Mouse (Mus musculus) kidney, embryonic 14.5 days (tissue): Measurements from ENCODE around the gene Ttf1. TPM values are rescaled to one million over a fixed set of nuclear protein-coding genes. Genes with fewer than 3 reads are reported as not detected.

Experiments
- ATAC-seq: fragments of 200-750 bp; cut with Nextera tagmentation; 2 replicates; pipeline ENCODE4 v1.8.0; 2017; ENCODE audit warnings: moderate number of reproducible peaks, mild to moderate bottlenecking, moderate TSS enrichment, moderate library complexity; ENCODE audit not compliant: low FRiP score, low TSS enrichment
- H3K27ac ChIP-seq: fragments of 300-500 bp; sonication (generic); 2 replicates; pipeline ENCODE4 v1.5.1; 2014; ENCODE audit warnings: low read depth, mild to moderate bottlenecking, low read length, moderate library complexity, mixed read lengths
- H3K27me3 ChIP-seq: fragments of 300-500 bp; sonication (generic); 2 replicates; pipeline ENCODE4 v1.6.1; 2014; ENCODE audit warnings: mild to moderate bottlenecking, low read length; ENCODE audit not compliant: control insufficient read depth, insufficient read depth
- H3K36me3 ChIP-seq: fragments of 300-500 bp; sonication (generic); 2 replicates; pipeline ENCODE4 v1.6.1; 2014; ENCODE audit warnings: low read length, mixed read lengths; ENCODE audit not compliant: control insufficient read depth, insufficient read depth
- H3K4me1 ChIP-seq: fragments of 300-500 bp; sonication (generic); 2 replicates; pipeline ENCODE4 v1.6.1; 2014; ENCODE audit warnings: low read length, mixed read lengths; ENCODE audit not compliant: control insufficient read depth, insufficient read depth
- H3K4me2 ChIP-seq: fragments of 300-500 bp; sonication (generic); replicated peaks from 2 replicates; pipeline ENCODE4 v1.6.1; 2014; ENCODE audit warnings: low read depth, mild to moderate bottlenecking, low read length
- H3K4me3 ChIP-seq: fragments of 300-500 bp; sonication (generic); 2 replicates; pipeline ENCODE4 v1.5.1; 2014; ENCODE audit warnings: mild to moderate bottlenecking, low read length
- H3K9ac ChIP-seq: fragments of 300-500 bp; sonication (generic); 2 replicates; pipeline ENCODE4 v1.6.1; 2014; ENCODE audit warnings: low read depth, mild to moderate bottlenecking, low read length, moderate library complexity
- H3K9me3 ChIP-seq: fragments of 300-500 bp; sonication (generic); 2 replicates; pipeline ENCODE4 v1.6.1; 2016; ENCODE audit warnings: low read length; ENCODE audit not compliant: control insufficient read depth
- WGBS: fragments of 180-500 bp; shearing (Covaris S2); extraction: QIAGEN DNeasy Blood & Tissue Kit; methylation state at CpG from one replicate; pipeline ENCODE4 v1.1.7; 2014; 5-methylcytosine and 5-hydroxymethylcytosine counted together
- polyA plus RNA-seq: library from polyadenylated mRNA; unstranded; fragments of >200 nt; fragmentation: Nextera tagmentation; extraction: Ambion mirVana; gene quantifications from 2 replicates; pipeline ENCODE4 v1.2.1, GENCODE M21; 2014

Ttf1 gene
- polyA plus RNA-seq, result 9.4 and 10.9 TPM in 2 replicates

- ATAC-seq, result peak; percentile 97
- peak within 1 kb of the TSS; percentile 79 for H3K9ac ChIP-seq
- H3K4me3 ChIP-seq, result peak within 1 kb of the TSS; percentile 95
- no peaks in the 10 kb centered on the region; the same call in 1 of the 2 replicates for H3K27me3 ChIP-seq
- no peaks in the 10 kb centered on the region for H3K9me3 ChIP-seq
- H3K36me3 ChIP-seq, result no peaks in the 10 kb centered on the region
- H3K4me2 ChIP-seq, result peak within 1 kb of the TSS; percentile 73
- peak within 1 kb of the TSS; percentile 87 for H3K27ac ChIP-seq
- peaks cover 5% of the 10 kb centered on the region; the same call in 1 of the 2 replicates for H3K4me1 ChIP-seq
- WGBS, result under 1% methylated on average over 41 of the region's 41 CpGs
Observed at GRCm38 (mm10) chr2:29060135-29060597, at the start of gene Ttf1. Gene Ttf1 (plus strand): TSS chr2:29060262.

GRCm38 (mm10) chr2:29012523-29012922 lies 47.5 kb upstream of the Ttf1 start:
- no peak overlapping the region for H3K9ac ChIP-seq
- ATAC-seq, result no peak
- H3K27ac ChIP-seq, result no peak overlapping the region
- H3K36me3 ChIP-seq, result no peaks in the 10 kb centered on the region
- 83% methylated on average over 5 of the region's 5 CpGs for WGBS
- no peaks in the 10 kb centered on the region for H3K4me1 ChIP-seq
- no peak overlapping the region for H3K4me3 ChIP-seq
- H3K27me3 ChIP-seq, result peaks cover 22% of the 10 kb centered on the region
- no peaks in the 10 kb centered on the region for H3K9me3 ChIP-seq
- no peak overlapping the region for H3K4me2 ChIP-seq

GRCm38 (mm10) chr2:29016599-29017587 lies 43.2 kb upstream of the Ttf1 start:
- 0 out of 2 replicates have a peak overlapping the region, but pooled peaks have one; percentile 6 for H3K4me2 ChIP-seq
- H3K36me3 ChIP-seq, result no peaks in the 10 kb centered on the region

GRCm38 (mm10) chr2:29018680-29019079 lies 41.4 kb upstream of the Ttf1 start:
- WGBS, result 49% methylated on average over 5 of the region's 5 CpGs
- Histone ChIP-seq H3K4me3 (no peak overlapping the region), H3K36me3 (no peaks in the 10 kb centered on the region), H3K9ac (no peak overlapping the region), H3K27ac (no peak overlapping the region), H3K4me2 (no peak overlapping the region), H3K27me3 (peaks cover 11% of the 10 kb centered on the region), H3K9me3 (no peaks in the 10 kb centered on the region), H3K4me1 (no peaks in the 10 kb centered on the region)
- ATAC-seq, result no peak

More at GRCm38 (mm10) chr2:29016599-29017587, 43.2 kb upstream of the Ttf1 start:
- 38% methylated on average over 27 of the region's 27 CpGs for WGBS
- Histone ChIP-seq H3K4me1 (no peaks in the 10 kb centered on the region), H3K9ac (no peak overlapping the region), H3K9me3 (no peaks in the 10 kb centered on the region), H3K27ac (no peak overlapping the region), H3K27me3 (peaks cover 11% of the 10 kb centered on the region), H3K4me3 (no peak overlapping the region)
- ATAC-seq, result no peak

GRCm38 (mm10) chr2:29021025-29021424 lies 39.0 kb upstream of the Ttf1 start:
- ATAC-seq, result no peak
- H3K27me3 ChIP-seq, result peaks cover 5% of the 10 kb centered on the region; the same call in 1 of the 2 replicates
- H3K27ac ChIP-seq, result no peak overlapping the region
- H3K4me1 ChIP-seq, result no peaks in the 10 kb centered on the region
- H3K9ac ChIP-seq, result no peak overlapping the region
- no peaks in the 10 kb centered on the region for H3K9me3 ChIP-seq
- H3K4me3 ChIP-seq, result no peak overlapping the region
- WGBS, result 17% methylated on average over 17 of the region's 17 CpGs
- no peaks in the 10 kb centered on the region for H3K36me3 ChIP-seq
- no peak overlapping the region for H3K4me2 ChIP-seq

- no peaks in the 10 kb centered on the region for H3K9me3 ChIP-seq
- H3K4me2 ChIP-seq, result no peak overlapping the region
- H3K27me3 ChIP-seq, result peaks cover 5% of the 10 kb centered on the region; the same call in 1 of the 2 replicates
- H3K4me3 ChIP-seq, result no peak overlapping the region
- H3K27ac ChIP-seq, result no peak overlapping the region
- no peak for ATAC-seq
- H3K9ac ChIP-seq, result no peak overlapping the region
- H3K4me1 ChIP-seq, result no peaks in the 10 kb centered on the region
- H3K36me3 ChIP-seq, result no peaks in the 10 kb centered on the region
- 84% methylated on average over 7 of the region's 7 CpGs for WGBS
Observed at GRCm38 (mm10) chr2:29023001-29023400, 37.1 kb upstream of the Ttf1 start.

GRCm38 (mm10) chr2:29025284-29025683 lies 34.8 kb upstream of the Ttf1 start:
- H3K9ac ChIP-seq, result no peak overlapping the region
- no peak overlapping the region for H3K27ac ChIP-seq
- peaks cover 8% of the 10 kb centered on the region for H3K27me3 ChIP-seq
- H3K36me3 ChIP-seq, result no peaks in the 10 kb centered on the region
- no peaks in the 10 kb centered on the region for H3K9me3 ChIP-seq
- H3K4me2 ChIP-seq, result no peak overlapping the region
- H3K4me3 ChIP-seq, result no peak overlapping the region
- ATAC-seq, result no peak
- 79% methylated on average over 5 of the region's 5 CpGs for WGBS
- no peaks in the 10 kb centered on the region for H3K4me1 ChIP-seq

GRCm38 (mm10) chr2:29030048-29030734 lies 29.9 kb upstream of the Ttf1 start:
- Histone ChIP-seq H3K4me1 (no peaks in the 10 kb centered on the region), H3K27me3 (peaks cover 21% of the 10 kb centered on the region), H3K4me3 (no peak overlapping the region), H3K36me3 (no peaks in the 10 kb centered on the region), H3K9ac (no peak overlapping the region), H3K4me2 (no peak overlapping the region), H3K9me3 (no peaks in the 10 kb centered on the region), H3K27ac (no peak overlapping the region)
- 48% methylated on average over 20 of the region's 20 CpGs for WGBS
- no peak for ATAC-seq
